Mouse (Mus musculus) CD4-positive, CD25-positive, alpha-beta regulatory T cell, adult 2 months (primary cell): ENCODE results near the gene Ryr2.
A peak's percentile ranks its signal among the peaks of the same experiment; 100 is the strongest.
"Not testable (repeated sequence)": the region's sequence is repeated elsewhere in the genome, so short reads cannot be mapped to it uniquely, and the experiment has no call there.

ENCODE experiments used
- DNase-seq: peaks from one replicate; pipeline ENCODE4 v3.0.0-alpha.2; 2012; ENCODE audit warnings: low read depth, low spot score

Ryr2 gene

GRCm38 (mm10) chr13:11880503-11881227 is 226.1 kb downstream of the Ryr2 start:
- no peak for DNase-seq

GRCm38 (mm10) chr13:11879037-11879436 is 227.7 kb downstream of the Ryr2 start:
- no peak for DNase-seq

- peak; percentile 18 for DNase-seq
Observed at GRCm38 (mm10) chr13:11874852-11875251, 231.9 kb downstream of the Ryr2 start.

GRCm38 (mm10) chr13:11869971-11870370 is 236.8 kb downstream of the Ryr2 start:
- DNase-seq: no peak

- no peak for DNase-seq
Observed at GRCm38 (mm10) chr13:11869486-11869885, 237.3 kb downstream of the Ryr2 start.

- DNase-seq: no peak
Observed at GRCm38 (mm10) chr13:11868979-11869378, 237.8 kb downstream of the Ryr2 start.

GRCm38 (mm10) chr13:11868056-11868455 is 238.7 kb downstream of the Ryr2 start:
- DNase-seq: no peak

GRCm38 (mm10) chr13:11865261-11865660 is 241.5 kb downstream of the Ryr2 start:
- no peak for DNase-seq

GRCm38 (mm10) chr13:11851691-11852090 is 255.1 kb downstream of the Ryr2 start:
- DNase-seq: no peak

GRCm38 (mm10) chr13:11843889-11844288 is 262.9 kb downstream of the Ryr2 start:
- no peak for DNase-seq

GRCm38 (mm10) chr13:11837870-11838269 is 268.9 kb downstream of the Ryr2 start:
- DNase-seq: no peak

- no peak for DNase-seq
Observed at GRCm38 (mm10) chr13:11837152-11837551, 269.6 kb downstream of the Ryr2 start.

- DNase-seq: peak; percentile 5
Observed at GRCm38 (mm10) chr13:11836304-11837078, 270.3 kb downstream of the Ryr2 start.

- no peak for DNase-seq
Observed at GRCm38 (mm10) chr13:11831210-11831609, 275.5 kb downstream of the Ryr2 start.

GRCm38 (mm10) chr13:11825563-11826226 is 281.1 kb downstream of the Ryr2 start:
- peak; percentile 11 for DNase-seq

GRCm38 (mm10) chr13:11818723-11819122 is 288.0 kb downstream of the Ryr2 start:
- no peak for DNase-seq

GRCm38 (mm10) chr13:11809365-11809764 is 297.4 kb downstream of the Ryr2 start:
- DNase-seq: not testable (repeated sequence)

GRCm38 (mm10) chr13:11792536-11792935 is 314.2 kb downstream of the Ryr2 start:
- no peak for DNase-seq

- DNase-seq: no peak
Observed at GRCm38 (mm10) chr13:11790536-11790935, 316.2 kb downstream of the Ryr2 start.

GRCm38 (mm10) chr13:11782411-11783155 is 324.2 kb downstream of the Ryr2 start:
- DNase-seq: no peak

GRCm38 (mm10) chr13:11781065-11781464 is 325.7 kb downstream of the Ryr2 start:
- no peak for DNase-seq

GRCm38 (mm10) chr13:11777726-11778125 is 329.0 kb downstream of the Ryr2 start:
- DNase-seq: no peak
